Mouse (Mus musculus) stomach, postnatal 0 days (tissue): ENCODE results near the gene Nudt19.
"Not testable (repeated sequence)": the region's sequence is repeated elsewhere in the genome, so short reads cannot be mapped to it uniquely, and the experiment has no call there.

Experiments used
- CTCF ChIP-seq: IDR thresholded peaks from 2 replicates; pipeline ENCODE4 v1.5.1; 2016; ENCODE audit warnings: antibody characterized with exemption, low read depth, mild to moderate bottlenecking, moderate library complexity
- EP300 ChIP-seq: optimal IDR thresholded peaks from 2 replicates; pipeline ENCODE3; 2016; ENCODE audit warnings: antibody characterized with exemption

DNA sequence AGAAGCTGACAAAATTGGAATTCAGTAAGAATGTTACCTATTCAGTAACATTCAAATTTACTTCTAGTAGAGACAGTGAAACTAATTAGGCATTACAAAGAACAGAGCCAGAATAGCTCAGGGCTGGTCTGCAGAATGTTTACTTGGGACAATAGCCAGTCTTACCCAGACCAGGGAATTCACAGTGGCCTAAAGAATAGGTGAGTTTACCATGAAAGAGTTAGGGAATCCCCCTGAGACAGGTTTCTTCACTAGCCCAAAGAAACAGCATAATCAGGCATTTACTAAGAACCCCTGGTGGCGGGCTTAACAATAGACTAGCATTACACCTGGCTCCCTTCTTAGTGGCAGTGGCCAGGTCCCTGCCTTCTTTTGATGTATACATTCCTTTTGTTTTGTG, 25.6 kb downstream of the Nudt19 start:
- TF ChIP-seq CTCF, EP300: not testable (repeated sequence)
